In genomic region chr8:91250966-91251365, GRCm38 (mm10) we compare ENCODE assay signal across 21 mouse cellular contexts. TPM values are rescaled to one million over a fixed set of nuclear protein-coding genes. Genes with fewer than 3 reads are reported as not detected.
A peak's percentile ranks its signal among the peaks of the same experiment; 100 is the strongest.
DNase-seq lines count a peak whose midpoint lies in the region; ATAC-seq and TF ChIP-seq lines count a peak whose summit lies in the region.
"Had no signal": no experiment of that assay in that cellular context is flagged by ENCODE, and none has a peak within 500 bp of the region (broad histone marks: within the 10 kb centered on the region; RNA-seq: fewer than 3 reads in every experiment).

No protein-coding gene starts in this region.

- peak; percentile 72 to 73 for ATAC-seq in hematopoietic stem cell, adult 5-6 weeks (replicated peaks in 1 of 2; ENCODE audit: insufficient read depth in 1 of 2, low FRiP score in 2 of 2, low TSS enrichment in 1 of 2, low read depth in 1 of 2, poor library complexity in 2 of 2, severe bottlenecking in 2 of 2)
- no peak for ATAC-seq in kidney, embryonic 14.5 days (ENCODE audit: low FRiP score, low TSS enrichment)
- ATAC-seq in midbrain, embryonic 16.5 days: no peak
- ATAC-seq: forebrain, postnatal 0 days; hindbrain, embryonic 16.5 days had no signal

- no peak for TF ChIP-seq POLR2A in thymus, adult 2 months (IDR thresholded peaks at IDR 0.05; ENCODE audit: control insufficient read depth, extremely low read depth, insufficient read depth, low read length, poor library complexity)
- TF ChIP-seq POLR2A in MEL (IDR thresholded peaks at IDR 0.05; ENCODE audit: control insufficient read depth in 1 of 2, insufficient read depth in 1 of 2, low read depth in 1 of 2, low read length in 2 of 2, poor library complexity in 1 of 2): peak in 1 of 2 experiments; percentile 46; a peak in 1 of 4 replicates

- peaks cover 11% of the 10 kb centered on the region for H3K4me1 ChIP-seq in thymus, adult 2 months (replicated peaks; ENCODE audit: control insufficient read depth, insufficient read depth, low read length)
- peaks cover 18% of the 10 kb centered on the region in 2 experiments for H3K4me1 ChIP-seq in MEL (ENCODE audit: control insufficient read depth in 1 of 2, insufficient read depth in 2 of 2, low read length in 2 of 2)
- no peaks in the 10 kb centered on the region for H3K4me1 ChIP-seq in kidney, embryonic 14.5 days (ENCODE audit: control insufficient read depth, insufficient read depth, low read length)
- H3K4me1 ChIP-seq in midbrain, embryonic 16.5 days (ENCODE audit: control insufficient read depth, insufficient read depth, low read length): no peaks in the 10 kb centered on the region
- H3K4me1 ChIP-seq: embryonic facial prominence, embryonic 13.5 days; forebrain, embryonic 12.5 days; heart, embryonic 13.5 days; hindbrain, embryonic 12.5 days had no signal

- H3K27ac ChIP-seq in thymus, adult 2 months (ENCODE audit: control insufficient read depth, insufficient read depth, low read length): peak overlapping the region; percentile 71
- H3K27ac ChIP-seq in MEL (ENCODE audit: control insufficient read depth, low read depth, low read length): peak overlapping the region; percentile 99
- no peak overlapping the region for H3K27ac ChIP-seq in kidney, embryonic 14.5 days (ENCODE audit: low read depth, low read length)
- no peak overlapping the region for H3K27ac ChIP-seq in midbrain, embryonic 16.5 days (ENCODE audit: low read length)
- H3K27ac ChIP-seq: embryonic facial prominence, embryonic 13.5 days; forebrain, embryonic 12.5 days; heart, embryonic 13.5 days; hindbrain, embryonic 12.5 days had no signal

- intact Hi-C loops in gastrocnemius, postnatal 36 days (cut with DNase I): no loop called here

- H3K79me2 ChIP-seq in MEL (ENCODE audit: control insufficient read depth, insufficient read depth, low read length, poor library complexity): no peaks in the 10 kb centered on the region

- no peaks in the 10 kb centered on the region for H3K27me3 ChIP-seq in thymus, adult 2 months (ENCODE audit: control insufficient read depth, insufficient read depth, low read length)
- H3K27me3 ChIP-seq in MEL (ENCODE audit: control insufficient read depth in 1 of 2, insufficient read depth in 2 of 2, low read length in 2 of 2): no peaks in the 10 kb centered on the region
- no peaks in the 10 kb centered on the region for H3K27me3 ChIP-seq in kidney, embryonic 14.5 days (ENCODE audit: control insufficient read depth, insufficient read depth, low read length)
- H3K27me3 ChIP-seq in midbrain, embryonic 16.5 days (ENCODE audit: control insufficient read depth, insufficient read depth, low read depth, low read length): no peaks in the 10 kb centered on the region
- H3K27me3 ChIP-seq: CH12.LX; embryonic facial prominence, embryonic 13.5 days; forebrain, embryonic 12.5 days; heart, embryonic 13.5 days; hindbrain, embryonic 12.5 days had no signal

- no peak for TF ChIP-seq CTCF in thymus, adult 2 months (IDR thresholded peaks at IDR 0.05; ENCODE audit: borderline replicate concordance, control insufficient read depth, extremely low read depth, insufficient read depth, low read length, poor library complexity)
- no peak for TF ChIP-seq CTCF in MEL (IDR thresholded peaks at IDR 0.05 in 2 of 3, conservative IDR thresholded peaks at IDR 0.05 in 1 of 3; ENCODE audit: control insufficient read depth in 1 of 3, insufficient read depth in 1 of 3, low read depth in 2 of 3, low read length in 3 of 3, poor library complexity in 1 of 3, severe bottlenecking in 1 of 3)

- TF ChIP-seq EP300 in MEL (IDR thresholded peaks at IDR 0.05; ENCODE audit: low read depth in 1 of 2, low read length in 2 of 2): peak; percentile 99 to 100

- H3K4me3 ChIP-seq in thymus, adult 2 months (ENCODE audit: control insufficient read depth, insufficient read depth, low read length): no peak overlapping the region
- H3K4me3 ChIP-seq in MEL (ENCODE audit: control insufficient read depth in 1 of 2, insufficient read depth in 1 of 2, low read depth in 2 of 2, low read length in 2 of 2): peak overlapping the region in 1 of 2 experiments; percentile 20; a peak in 1 of 4 replicates
- no peak overlapping the region for H3K4me3 ChIP-seq in kidney, embryonic 14.5 days (ENCODE audit: low read length)
- no peak overlapping the region for H3K4me3 ChIP-seq in midbrain, embryonic 16.5 days (ENCODE audit: low read depth, low read length)
- H3K4me3 ChIP-seq: embryonic facial prominence, embryonic 13.5 days; forebrain, embryonic 12.5 days; heart, embryonic 13.5 days; hindbrain, embryonic 12.5 days had no signal

- WGBS in thymus, adult 2 months: 8% methylated on average over 6 of the region's 6 CpGs
- 92% methylated on average over 6 of the region's 6 CpGs for WGBS in kidney, embryonic 14.5 days
- WGBS in midbrain, embryonic 16.5 days: 95% methylated on average over 6 of the region's 6 CpGs

- H3K9me3 ChIP-seq in MEL (replicated peaks; ENCODE audit: insufficient read depth, low read length): no peaks in the 10 kb centered on the region
- H3K9me3 ChIP-seq in kidney, embryonic 14.5 days (ENCODE audit: control insufficient read depth, low read length): no peaks in the 10 kb centered on the region
- H3K9me3 ChIP-seq in midbrain, embryonic 16.5 days (replicated peaks; ENCODE audit: control insufficient read depth, low read length, poor library complexity, severe bottlenecking): no peaks in the 10 kb centered on the region
- H3K9me3 ChIP-seq: embryonic facial prominence, embryonic 13.5 days; forebrain, embryonic 12.5 days; heart, embryonic 13.5 days; hindbrain, embryonic 12.5 days had no signal

- H3K9ac ChIP-seq in MEL (ENCODE audit: control insufficient read depth, low read depth, low read length, poor library complexity, severe bottlenecking): peak overlapping the region; percentile 55
- no peak overlapping the region for H3K9ac ChIP-seq in kidney, embryonic 14.5 days (ENCODE audit: low read depth, low read length)
- H3K9ac ChIP-seq in midbrain, embryonic 16.5 days (ENCODE audit: low read depth, low read length): no peak overlapping the region
- H3K9ac ChIP-seq: embryonic facial prominence, embryonic 13.5 days; forebrain, embryonic 12.5 days; forebrain, postnatal 0 days; heart, embryonic 13.5 days; hindbrain, embryonic 12.5 days had no signal

- H3K36me3 ChIP-seq in thymus, adult 2 months (ENCODE audit: control insufficient read depth, insufficient read depth, low read length): no peaks in the 10 kb centered on the region
- H3K36me3 ChIP-seq in MEL (ENCODE audit: control insufficient read depth in 1 of 2, insufficient read depth in 2 of 2, low read length in 2 of 2): peaks cover 0 to 28% of the 10 kb centered on the region in 2 experiments; a peak in 3 of 4 replicates
- H3K36me3 ChIP-seq in kidney, embryonic 14.5 days (ENCODE audit: control insufficient read depth, insufficient read depth, low read length): no peaks in the 10 kb centered on the region; the same call in 1 of the 2 replicates
- H3K36me3 ChIP-seq in midbrain, embryonic 16.5 days (ENCODE audit: control insufficient read depth, insufficient read depth, low read length): 0 out of 2 replicates have a peak, but pooled peaks cover 8% of the 10 kb centered on the region

- TF ChIP-seq RAD21 in MEL (IDR thresholded peaks at IDR 0.05; ENCODE audit: low read depth, low read length): no peak

- DNase-seq in thymus, adult 2 months: peak; percentile 14
- DNase-seq in thymus, adult 18-20 months: no peak
- DNase-seq in MEL (ENCODE audit: low read depth, low spot score): peak; percentile 80
- no peak for DNase-seq in gastrocnemius, postnatal 36 days
- DNase-seq: adrenal gland, postnatal 10 days; cerebellum, adult 11 months; cerebellum, adult 9-10 months; cerebellum, postnatal 25 days; forebrain, postnatal 0 days; gastrocnemius, postnatal 14 days; heart, adult 11 months; heart, postnatal 36 days had no signal

- no peak overlapping the region for H3K4me2 ChIP-seq in kidney, embryonic 14.5 days (replicated peaks; ENCODE audit: low read depth, low read length)
- no peak overlapping the region for H3K4me2 ChIP-seq in midbrain, embryonic 16.5 days (ENCODE audit: low read length)
- H3K4me2 ChIP-seq: embryonic facial prominence, embryonic 13.5 days; forebrain, embryonic 12.5 days; heart, embryonic 13.5 days; hindbrain, embryonic 12.5 days had no signal

TF ChIP-seq in MEL, 35 proteins besides CTCF, POLR2A, EP300 and RAD21 (continues in another document):
- TF ChIP-seq SIN3A (IDR thresholded peaks at IDR 0.05; ENCODE audit: low read length): peak; percentile 80
- TF ChIP-seq CHD1 (IDR thresholded peaks at IDR 0.05; ENCODE audit: low read depth, low read length): no peak
- TF ChIP-seq MYB (IDR thresholded peaks at IDR 0.05; ENCODE audit: low read depth, low read length): peak; percentile 100
- TF ChIP-seq TCF12 (IDR thresholded peaks at IDR 0.05; ENCODE audit: low read depth, low read length): peak; percentile 96
- peak; percentile 83 for TF ChIP-seq MAX (IDR thresholded peaks at IDR 0.05; ENCODE audit: low read length)
- TF ChIP-seq MAFK (IDR thresholded peaks at IDR 0.05; ENCODE audit: borderline replicate concordance, low read depth, low read length): no peak
- peak; percentile 84 for TF ChIP-seq TAL1 (IDR thresholded peaks at IDR 0.05; ENCODE audit: low read length)
- TF ChIP-seq ZNF384 (IDR thresholded peaks at IDR 0.05; ENCODE audit: low read depth, low read length): no peak
- TF ChIP-seq NELFE (IDR thresholded peaks at IDR 0.05; ENCODE audit: low read depth, low read length): 0 out of 2 replicates have a peak, but pooled peaks have one; percentile 18
- TF ChIP-seq E2F4 (IDR thresholded peaks at IDR 0.05; ENCODE audit: borderline replicate concordance, low read depth, low read length): no peak
- peak; percentile 82 for TF ChIP-seq MYC (IDR thresholded peaks at IDR 0.05; ENCODE audit: low read depth, low read length)
- TF ChIP-seq BHLHE40 (IDR thresholded peaks at IDR 0.05; ENCODE audit: borderline replicate concordance, low read depth, low read length): no peak; the same call in 1 of the 2 replicates
- peak; percentile 68 for TF ChIP-seq RCOR1 (IDR thresholded peaks at IDR 0.05; ENCODE audit: low read depth, low read length)
- TF ChIP-seq TBP (IDR thresholded peaks at IDR 0.05; ENCODE audit: low read depth, low read length): peak; percentile 63; the same call in 1 of the 2 replicates
- no peak for TF ChIP-seq ZC3H11A (IDR thresholded peaks at IDR 0.05; ENCODE audit: low read depth, low read length)
- peak; percentile 94 for TF ChIP-seq GATA1 (IDR thresholded peaks at IDR 0.05; ENCODE audit: low read depth, low read length)

RNA-seq across cellular contexts. Expression of gene Aktip, which starts 51.2 kb away (rescaled TPM):
- 20.7 and 25.0 TPM in 2 replicates for polyA plus RNA-seq in thymus, adult 2 months (2012; rRNA removed)
- 4.4 and 4.6 TPM in 2 replicates for total RNA-seq in MEL (2012; rRNA removed)
- polyA plus RNA-seq in MEL (2012; ENCODE audit: insufficient read depth in 1 of 2, insufficient read length in 2 of 2, low read depth in 1 of 2, low replicate concordance in 2 of 2, missing spikeins in 1 of 2): 1 to 10 TPM in 1 of 2 experiments, not detected in 1; 8.5 TPM
- total RNA-seq in hematopoietic stem cell, adult 5-6 weeks (2017): 19.3 and 21.3 TPM in 2 replicates
- polyA plus RNA-seq in kidney, embryonic 14.5 days (2014; fragmentation: Nextera tagmentation; extraction: Ambion mirVana): 60.3 and 69.5 TPM in 2 replicates
- polyA plus RNA-seq in midbrain, embryonic 16.5 days (2015; fragmentation: Nextera tagmentation; extraction: Ambion mirVana): 141 TPM in 2 replicates
- total RNA-seq in gastrocnemius, postnatal 36 days (2021): 10 to 100 TPM; 45.9 to 46.2 TPM

Comparison
In these comparisons a context has a peak if more than half of its experiments do, and no peak if none do; other contexts are left out.
1. DNase-seq: peak in thymus, adult 2 months (single experiment) and MEL (single experiment); none in thymus, adult 18-20 months (0 of 2) and gastrocnemius, postnatal 36 days (0 of 2).
2. H3K27ac ChIP-seq: peak in thymus, adult 2 months (single experiment) and MEL (single experiment); none in kidney, embryonic 14.5 days (single experiment) and midbrain, embryonic 16.5 days (single experiment).
3. ATAC-seq: peak in hematopoietic stem cell, adult 5-6 weeks (2 of 2); none in kidney, embryonic 14.5 days (single experiment) and midbrain, embryonic 16.5 days (single experiment).